Mouse (Mus musculus) brain, adult 2 months (tissue): ENCODE measurements around the gene Fam227b.
A peak's percentile ranks its signal among the peaks of the same experiment; 100 is the strongest.

Experiments
- DNase-seq: peaks from one replicate; pipeline ENCODE4 v3.0.0; 2011; ENCODE audit warnings: low read depth, low spot score

The Fam227b gene

GRCm38 (mm10) chr2:126061037-126061773 lies 90.6 kb downstream of the Fam227b start:
- DNase-seq: peak; percentile 39

GRCm38 (mm10) chr2:126060595-126060994 lies 91.2 kb downstream of the Fam227b start:
- no peak for DNase-seq

GRCm38 (mm10) chr2:126053657-126054056 lies 98.1 kb downstream of the Fam227b start:
- DNase-seq: no peak

- DNase-seq: no peak
Observed at GRCm38 (mm10) chr2:126052749-126053557, 98.9 kb downstream of the Fam227b start.

- no peak for DNase-seq
Observed at GRCm38 (mm10) chr2:126045621-126046020, 106.2 kb downstream of the Fam227b start.

- peak; percentile 47 for DNase-seq
Observed at GRCm38 (mm10) chr2:126042674-126043073, 109.1 kb downstream of the Fam227b start.

- DNase-seq: no peak
Observed at GRCm38 (mm10) chr2:126041237-126041636, 110.6 kb downstream of the Fam227b start.

GRCm38 (mm10) chr2:126040651-126041050 lies 111.2 kb downstream of the Fam227b start:
- DNase-seq: no peak

GRCm38 (mm10) chr2:126039414-126039891 lies 112.4 kb downstream of the Fam227b start:
- DNase-seq: peak; percentile 87

GRCm38 (mm10) chr2:126038221-126039000 lies 113.4 kb downstream of the Fam227b start:
- DNase-seq: no peak

GRCm38 (mm10) chr2:126036121-126036520 lies 115.7 kb downstream of the Fam227b start:
- no peak for DNase-seq

GRCm38 (mm10) chr2:126035013-126035770 lies 116.6 kb downstream of the Fam227b start:
- no peak for DNase-seq

- peak; percentile 62 for DNase-seq
Observed at GRCm38 (mm10) chr2:126034379-126035005, 117.3 kb downstream of the Fam227b start, which contains the start of gene Fgf7. Gene Fgf7 (plus strand): TSS chr2:126034658.

GRCm38 (mm10) chr2:126033114-126033972 lies 118.5 kb downstream of the Fam227b start:
- DNase-seq: peak; percentile 45

- peak; percentile 35 for DNase-seq
Observed at GRCm38 (mm10) chr2:126031186-126031900, 120.5 kb downstream of the Fam227b start.

- DNase-seq: no peak
Observed at GRCm38 (mm10) chr2:126015763-126016473, 135.9 kb downstream of the Fam227b start.

GRCm38 (mm10) chr2:126014989-126015710 lies 136.7 kb downstream of the Fam227b start:
- no peak for DNase-seq

GRCm38 (mm10) chr2:126006742-126007141 lies 145.1 kb downstream of the Fam227b start:
- DNase-seq: no peak
